Mouse (Mus musculus) lung, postnatal 0 days (tissue): ENCODE data around the gene Cul4a.

ENCODE experiments used
- CTCF ChIP-seq: IDR thresholded peaks from 2 replicates; pipeline ENCODE4 v1.5.1; 2016; ENCODE audit warnings: antibody characterized with exemption, mild to moderate bottlenecking
- EP300 ChIP-seq: IDR thresholded peaks from 2 replicates; pipeline ENCODE4 v1.6.1; 2016; ENCODE audit warnings: antibody characterized with exemption, mild to moderate bottlenecking, control low read depth

GRCm38 (mm10) chr8:13141681-13142080 is 36.3 kb downstream of the Cul4a start:
- TF ChIP-seq CTCF, result no peak
- TF ChIP-seq EP300, result no peak
